Mouse (Mus musculus) c-Kit-positive CD71-positive TER-119-negative erythroid progenitor cells, embryonic 14.5 days (primary cell): Measurements from ENCODE around the gene Hoxd3.

Source experiments
- DNase-seq: peaks from one replicate; pipeline ENCODE4 v3.0.0-alpha.2; 2013; ENCODE audit warnings: low read depth

Gene Hoxd3

DNA sequence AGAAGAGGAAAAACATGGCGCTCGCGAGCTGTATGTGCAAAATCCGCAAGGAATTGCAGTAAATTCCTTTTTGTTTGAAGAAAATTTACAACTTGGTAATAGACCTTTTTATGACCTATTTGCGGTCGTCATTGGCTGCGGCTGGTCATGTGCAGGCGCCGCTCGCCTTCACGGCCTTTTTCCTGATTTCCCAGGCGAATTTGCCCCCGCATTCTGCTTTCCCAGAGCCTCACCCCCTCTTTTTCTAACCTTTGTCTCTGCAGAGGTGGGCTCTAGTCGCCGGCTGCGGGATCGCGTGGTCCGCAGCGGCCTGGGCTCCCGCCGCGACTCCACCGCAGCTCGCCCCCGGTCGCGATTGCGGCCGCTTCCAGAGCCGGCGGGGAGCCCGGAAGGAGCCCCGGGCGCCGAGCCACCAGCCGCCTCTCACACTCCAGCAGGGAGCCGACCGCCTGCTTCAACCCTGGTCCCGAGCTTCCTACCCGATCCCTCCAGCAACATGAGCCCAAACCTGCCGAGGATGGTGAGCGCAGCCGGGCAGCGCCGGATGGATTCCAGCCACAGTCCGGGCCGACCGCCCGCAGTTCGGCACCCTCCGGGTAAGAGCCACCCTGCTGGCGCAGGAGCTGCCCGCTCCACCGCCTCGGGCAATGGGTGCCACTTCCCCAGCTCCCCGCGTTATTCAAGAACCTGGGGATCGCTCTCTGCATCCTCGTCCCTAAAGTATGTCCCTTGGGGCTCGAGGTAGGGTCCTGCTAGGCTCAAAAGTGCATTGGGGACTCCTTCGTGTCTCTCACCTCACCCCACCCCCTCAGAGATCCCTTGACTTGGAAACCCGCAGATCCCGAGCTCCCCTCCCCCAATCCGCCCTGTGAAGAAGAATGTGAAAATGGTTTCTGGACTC, at the start of gene Hoxd3, which contains the start of gene Hoxd4:
Gene Hoxd3, plus strand, starts transcription at position 207 of the 901 bp plus-strand sequence.
Gene Hoxd4, plus strand, starts transcription at position 209 of the 901 bp plus-strand sequence.
- no peak for DNase-seq

DNA sequence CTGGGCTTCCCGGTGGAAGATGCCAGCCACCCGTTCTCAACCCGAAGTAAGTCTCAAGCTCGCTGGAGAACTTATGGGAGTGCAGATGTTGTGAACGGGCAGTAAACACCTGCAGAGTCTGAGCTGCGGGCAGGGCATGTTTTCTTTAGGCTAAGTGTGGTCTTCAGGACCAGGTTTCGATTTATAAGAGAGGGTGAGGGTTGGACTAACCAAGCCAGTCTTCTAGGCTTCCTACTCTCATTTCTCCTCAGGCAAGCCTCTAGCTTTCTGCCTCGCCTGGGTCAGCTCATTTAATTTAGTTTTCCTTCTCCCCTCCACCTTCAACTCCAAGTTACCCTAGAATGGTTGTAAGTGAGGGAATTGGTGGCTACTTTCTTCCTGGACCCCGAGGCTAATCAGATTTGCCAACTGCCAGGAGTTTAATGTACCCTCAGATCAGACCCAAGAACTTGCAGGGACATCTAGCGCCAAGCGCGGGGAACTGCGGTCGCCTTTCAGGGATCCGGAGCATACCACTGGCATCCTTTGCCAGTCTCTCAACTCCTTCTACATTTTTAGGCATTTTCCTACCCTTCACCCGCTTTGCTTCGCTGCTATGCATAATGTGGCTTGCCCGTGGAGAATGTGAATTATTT, 48.3 kb upstream of the Hoxd3 start:
- no peak for DNase-seq

DNA sequence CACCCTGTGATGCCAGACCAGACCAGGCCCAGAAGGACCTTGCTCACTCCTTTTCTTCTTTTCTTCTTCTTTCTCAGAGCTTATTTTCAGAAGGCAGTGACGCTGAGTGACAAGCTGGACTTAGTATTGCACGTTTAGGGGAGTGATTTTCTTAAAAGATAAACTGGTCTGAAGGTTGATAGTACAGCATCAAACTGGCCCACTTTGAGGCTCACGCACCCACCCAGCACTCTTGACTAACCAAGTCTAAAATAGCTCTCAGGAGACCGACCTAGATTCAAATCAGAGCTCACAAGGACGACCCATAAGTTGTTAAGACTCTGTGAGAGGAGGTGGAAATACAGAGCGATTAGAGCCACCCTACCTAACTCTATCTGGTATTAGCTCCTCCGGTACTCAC, 45.3 kb upstream of the Hoxd3 start:
- DNase-seq: no peak

DNA sequence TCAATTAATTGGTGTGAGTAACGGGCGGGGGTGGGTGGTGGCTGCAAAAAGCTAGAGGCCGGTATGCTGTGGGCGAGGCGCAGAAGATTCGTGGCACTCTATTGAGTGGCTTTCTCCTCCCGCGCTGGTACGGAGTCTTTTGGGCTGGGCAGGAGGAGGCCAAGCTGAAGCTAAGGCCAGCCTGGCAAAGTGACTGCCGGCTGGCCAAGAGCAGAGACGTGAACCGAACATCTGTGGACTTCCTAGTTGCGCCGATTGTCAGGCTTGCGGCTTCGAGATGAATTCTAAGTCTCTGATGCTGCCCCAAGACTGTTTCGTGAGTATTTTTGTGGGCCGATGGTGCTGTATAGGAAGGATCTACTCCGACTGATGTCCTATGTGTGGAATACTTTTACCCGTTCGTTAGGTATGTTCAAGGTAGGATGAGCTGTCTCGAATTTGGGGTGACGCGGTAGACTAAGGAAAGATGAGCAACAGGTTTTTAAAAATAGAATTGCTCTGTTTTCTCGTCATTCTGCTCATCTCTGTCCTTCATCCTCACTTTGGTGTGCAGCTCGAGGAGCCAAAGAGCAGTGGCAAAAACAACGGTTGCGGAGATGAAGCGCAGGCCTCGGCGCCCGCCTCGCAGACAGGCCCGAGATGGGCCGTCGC, 44.4 kb upstream of the Hoxd3 start:
- DNase-seq: no peak

DNA sequence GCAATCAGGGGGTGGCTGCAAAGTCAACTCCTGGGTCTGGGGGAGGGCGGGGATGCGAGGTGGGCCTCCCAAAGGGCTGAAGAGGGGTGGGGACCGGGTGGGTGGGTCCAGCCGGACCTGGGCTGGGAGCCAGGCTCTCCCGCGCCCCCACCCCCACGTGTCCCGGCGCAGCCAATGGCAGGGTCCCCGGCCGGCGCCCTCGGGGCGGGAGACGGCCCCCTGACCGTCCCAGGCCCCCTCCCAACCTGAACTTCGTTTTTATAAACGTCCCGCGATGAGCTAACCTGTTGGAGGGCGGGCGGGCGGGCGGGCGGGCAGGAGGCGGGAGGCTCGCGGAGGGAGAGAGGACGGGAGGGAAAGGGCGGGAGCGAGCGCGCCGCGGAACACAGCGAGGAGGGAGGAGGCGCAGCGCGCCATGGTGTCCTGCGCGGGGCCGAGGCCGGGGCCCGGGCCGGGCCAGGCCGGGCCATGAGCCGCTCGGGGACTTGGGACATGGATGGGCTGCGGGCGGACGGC, 43.8 kb upstream of the Hoxd3 start, which contains the start of gene Hoxd13:
Gene Hoxd13, plus strand, starts transcription at position 469 of the 516 bp plus-strand sequence.
- no peak for DNase-seq

DNA sequence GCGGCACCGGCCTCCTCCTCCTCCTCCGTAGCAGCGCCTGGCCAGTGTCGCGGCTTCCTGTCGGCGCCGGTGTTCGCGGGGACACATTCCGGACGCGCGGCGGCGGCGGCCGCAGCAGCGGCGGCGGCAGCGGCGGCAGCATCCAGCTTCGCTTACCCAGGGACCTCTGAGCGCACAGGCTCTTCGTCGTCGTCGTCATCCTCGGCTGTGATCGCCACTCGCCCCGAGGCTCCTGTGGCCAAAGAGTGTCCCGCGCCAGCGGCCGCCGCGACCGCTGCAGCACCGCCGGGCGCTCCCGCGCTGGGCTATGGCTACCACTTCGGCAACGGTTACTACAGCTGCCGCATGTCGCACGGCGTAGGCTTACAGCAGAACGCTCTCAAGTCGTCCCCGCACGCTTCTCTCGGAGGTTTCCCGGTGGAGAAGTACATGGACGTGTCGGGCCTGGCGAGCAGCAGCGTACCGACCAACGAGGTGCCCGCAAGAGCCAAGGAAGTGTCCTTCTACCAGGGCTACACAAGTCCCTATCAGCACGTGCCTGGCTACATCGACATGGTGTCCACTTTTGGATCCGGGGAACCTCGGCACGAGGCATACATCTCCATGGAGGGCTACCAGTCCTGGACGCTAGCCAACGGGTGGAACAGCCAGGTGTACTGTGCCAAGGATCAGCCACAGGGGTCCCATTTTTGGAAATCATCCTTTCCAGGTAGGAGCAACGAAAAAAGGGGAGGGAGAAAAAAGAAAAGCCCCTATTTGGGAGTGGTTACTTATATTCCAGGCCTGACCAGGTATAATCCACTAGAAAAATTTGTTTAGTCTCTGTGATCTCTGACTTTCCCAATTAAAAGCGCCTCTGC, 43.1 kb upstream of the Hoxd3 start:
- no peak for DNase-seq

DNA sequence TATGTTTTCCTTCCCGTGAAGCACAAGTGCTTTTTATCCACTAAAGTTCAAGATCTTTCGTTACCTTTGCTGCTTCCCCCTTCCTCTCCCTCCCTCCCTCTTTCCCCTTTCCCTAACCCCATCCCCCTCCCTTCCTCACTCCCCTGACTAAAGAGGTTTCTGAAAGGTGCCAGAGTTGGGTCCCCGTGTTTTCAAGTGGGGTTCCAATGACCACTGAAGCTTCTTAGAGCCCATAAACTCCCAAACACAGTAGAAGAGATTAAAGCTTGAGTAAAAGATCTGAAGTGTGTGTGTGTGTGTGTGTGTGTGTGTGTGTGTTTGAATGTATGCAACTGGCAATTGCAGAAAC, 42.5 kb upstream of the Hoxd3 start:
- DNase-seq: no peak

DNA sequence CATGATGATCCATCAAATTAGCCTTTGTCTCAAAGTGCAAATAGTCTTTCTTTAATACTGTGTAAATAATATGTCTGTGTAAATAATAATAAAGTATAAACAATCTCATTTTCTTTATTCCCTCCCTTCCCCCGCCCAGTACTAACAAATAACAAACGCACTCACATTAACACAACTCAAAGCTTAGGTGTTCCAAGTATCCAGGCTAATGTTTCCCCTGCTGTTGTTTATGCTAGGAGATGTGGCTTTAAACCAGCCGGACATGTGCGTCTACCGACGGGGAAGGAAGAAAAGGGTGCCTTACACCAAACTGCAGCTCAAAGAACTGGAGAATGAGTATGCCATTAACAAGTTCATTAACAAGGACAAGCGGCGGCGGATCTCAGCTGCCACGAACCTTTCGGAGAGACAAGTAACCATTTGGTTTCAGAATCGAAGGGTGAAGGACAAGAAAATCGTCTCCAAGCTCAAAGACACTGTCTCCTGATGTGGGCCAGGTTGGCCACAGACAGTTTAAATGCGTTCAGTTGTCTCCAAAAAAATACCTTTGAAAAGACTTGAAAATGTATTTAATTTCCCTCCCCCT, 42.0 kb upstream of the Hoxd3 start:
- DNase-seq: no peak

DNA sequence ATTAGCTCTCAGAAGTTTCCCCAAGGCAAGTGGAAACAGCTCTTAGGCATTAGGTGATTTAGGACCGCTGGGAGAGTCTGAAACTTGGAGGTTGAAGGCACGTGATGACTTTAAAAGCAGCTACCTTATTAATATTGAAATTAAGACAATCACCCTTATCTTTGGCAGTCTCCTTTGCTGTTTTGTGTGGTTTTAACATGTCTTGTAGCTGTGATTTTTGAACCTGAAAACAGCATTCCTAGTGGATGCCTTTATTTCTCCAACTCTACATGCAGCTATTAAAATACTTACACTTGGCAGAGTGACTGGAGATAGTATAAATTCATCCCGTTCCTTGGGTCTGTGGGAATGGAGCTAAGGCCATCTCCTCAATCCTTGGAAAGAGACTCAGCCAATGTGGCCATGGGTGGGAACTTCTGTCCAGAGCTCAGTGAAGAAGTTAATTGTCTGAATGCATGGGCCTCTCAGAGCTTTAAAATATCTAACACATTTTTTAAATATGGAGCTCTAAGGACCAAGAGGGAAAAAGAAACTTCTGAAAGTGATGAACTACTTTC, 41.0 kb upstream of the Hoxd3 start:
- no peak for DNase-seq

DNA sequence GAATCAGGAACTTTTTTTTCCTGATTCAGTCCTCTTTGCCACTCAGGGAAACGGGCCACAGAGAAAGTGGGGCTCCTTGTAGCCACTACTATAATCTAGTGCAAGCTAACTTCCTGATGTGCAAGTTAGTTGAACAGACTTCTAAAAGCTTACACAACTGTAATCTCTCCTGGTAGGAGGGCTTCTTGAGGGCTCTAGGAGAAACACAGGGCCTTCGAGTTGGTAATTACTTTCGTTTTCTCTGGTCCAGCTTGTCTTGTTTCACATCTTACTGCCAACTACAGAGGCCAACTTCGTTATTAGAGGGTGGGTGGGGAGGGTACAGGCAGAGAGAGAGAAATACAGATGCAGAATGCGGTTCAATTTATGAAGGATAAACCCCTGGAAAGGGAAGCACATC, 39.9 kb upstream of the Hoxd3 start:
- no peak for DNase-seq

DNA sequence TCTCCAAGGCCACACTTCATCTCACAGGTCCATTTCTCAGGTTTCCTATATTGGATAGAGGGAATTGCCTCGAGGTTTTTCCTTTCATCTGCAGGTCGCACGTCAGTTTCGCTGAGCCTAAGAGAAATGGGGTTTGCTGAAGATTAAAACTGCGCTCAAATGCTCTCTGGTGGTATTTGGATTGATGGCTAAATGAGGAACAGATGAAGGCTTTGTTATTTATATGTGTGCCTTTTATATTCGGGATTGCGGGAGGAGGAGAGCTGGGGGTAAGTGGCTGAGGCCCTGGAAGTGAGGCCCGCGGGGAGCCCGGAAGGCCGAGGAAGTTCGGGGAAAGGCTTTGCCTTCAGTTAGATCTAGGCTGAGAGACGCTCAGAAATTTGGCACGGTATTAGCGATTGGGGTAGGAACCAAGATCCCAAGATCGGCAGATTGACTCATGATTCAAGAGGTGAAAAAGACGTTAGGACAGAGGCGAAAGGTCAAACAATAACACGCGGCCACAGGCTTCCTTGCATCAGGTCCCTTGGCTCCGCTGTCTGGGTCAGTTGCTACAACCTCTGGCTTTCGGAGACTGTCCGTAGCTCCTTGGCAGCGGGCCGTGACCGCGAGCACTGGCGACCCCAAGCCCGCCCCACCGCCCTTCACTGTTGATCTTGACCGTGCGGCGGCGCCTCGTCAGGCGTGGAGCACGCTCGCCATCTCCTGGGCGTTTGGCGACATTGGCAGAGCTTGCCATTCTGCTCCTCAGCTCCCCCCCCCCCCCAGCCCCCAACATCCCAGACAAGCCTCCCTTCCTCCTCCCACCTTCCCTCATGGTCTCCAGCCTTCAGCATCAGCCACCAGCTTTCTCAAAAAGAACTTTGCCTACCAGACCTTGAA, 39.0 kb upstream of the Hoxd3 start:
- no peak for DNase-seq

DNA sequence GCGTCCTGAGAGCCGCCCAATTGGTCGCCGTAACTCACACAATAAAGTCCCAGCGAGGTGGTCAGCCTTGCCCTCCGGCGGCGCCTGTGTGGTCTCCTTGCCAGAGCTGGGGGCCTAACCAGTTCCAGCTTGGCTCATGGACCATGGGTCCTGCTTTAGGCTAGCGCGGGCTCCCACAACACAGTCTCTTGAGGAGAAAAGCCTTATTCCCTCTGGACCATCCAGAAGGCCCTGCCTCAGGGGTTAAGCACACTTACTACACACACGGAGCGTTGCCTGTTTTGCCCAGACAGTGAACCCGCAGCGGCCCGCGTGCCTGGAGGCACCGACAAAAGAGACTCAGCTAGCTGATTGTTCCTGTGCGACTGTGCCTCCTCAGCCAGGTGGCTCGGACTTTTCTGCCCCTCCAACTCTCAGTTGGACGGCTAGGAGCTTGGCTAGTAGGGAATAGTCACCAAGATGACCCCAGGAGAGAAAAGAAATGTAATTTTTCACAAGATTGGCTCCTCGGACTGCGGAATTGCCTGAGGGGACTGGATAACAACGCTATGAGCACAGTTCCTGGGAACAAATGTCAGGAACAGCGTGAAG, 37.8 kb upstream of the Hoxd3 start:
- DNase-seq: no peak

DNA sequence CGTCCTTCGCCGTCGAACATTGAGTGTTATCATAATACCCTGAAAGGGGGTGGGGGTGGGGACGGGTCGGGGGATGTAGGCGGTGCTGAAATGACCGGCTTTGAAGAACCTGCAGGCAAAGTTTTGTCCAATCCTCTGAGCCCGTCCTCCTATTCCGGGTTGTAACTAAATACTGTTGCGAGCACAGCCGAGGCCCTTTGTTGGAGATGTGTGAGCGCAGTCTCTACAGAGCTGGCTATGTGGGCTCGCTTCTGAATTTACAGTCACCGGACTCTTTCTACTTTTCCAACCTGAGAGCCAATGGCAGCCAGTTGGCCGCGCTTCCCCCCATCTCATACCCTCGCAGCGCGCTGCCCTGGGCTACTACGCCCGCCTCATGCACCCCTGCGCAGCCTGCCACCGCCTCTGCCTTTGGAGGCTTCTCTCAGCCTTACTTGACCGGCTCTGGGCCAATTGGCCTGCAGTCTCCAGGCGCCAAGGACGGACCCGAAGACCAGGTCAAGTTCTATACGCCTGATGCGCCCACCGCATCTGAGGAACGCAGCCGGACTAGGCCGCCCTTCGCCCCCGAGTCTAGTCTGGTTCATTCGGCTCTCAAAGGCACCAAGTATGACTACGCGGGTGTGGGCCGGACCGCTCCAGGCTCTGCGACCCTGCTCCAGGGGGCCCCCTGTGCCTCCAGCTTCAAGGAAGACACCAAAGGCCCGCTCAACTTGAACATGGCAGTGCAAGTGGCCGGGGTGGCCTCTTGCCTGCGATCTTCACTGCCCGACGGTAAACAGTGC, 36.7 kb upstream of the Hoxd3 start, which contains the start of gene Hoxd12:
Gene Hoxd12, plus strand, starts transcription at position 133 of the 785 bp plus-strand sequence.
- DNase-seq: no peak

DNA sequence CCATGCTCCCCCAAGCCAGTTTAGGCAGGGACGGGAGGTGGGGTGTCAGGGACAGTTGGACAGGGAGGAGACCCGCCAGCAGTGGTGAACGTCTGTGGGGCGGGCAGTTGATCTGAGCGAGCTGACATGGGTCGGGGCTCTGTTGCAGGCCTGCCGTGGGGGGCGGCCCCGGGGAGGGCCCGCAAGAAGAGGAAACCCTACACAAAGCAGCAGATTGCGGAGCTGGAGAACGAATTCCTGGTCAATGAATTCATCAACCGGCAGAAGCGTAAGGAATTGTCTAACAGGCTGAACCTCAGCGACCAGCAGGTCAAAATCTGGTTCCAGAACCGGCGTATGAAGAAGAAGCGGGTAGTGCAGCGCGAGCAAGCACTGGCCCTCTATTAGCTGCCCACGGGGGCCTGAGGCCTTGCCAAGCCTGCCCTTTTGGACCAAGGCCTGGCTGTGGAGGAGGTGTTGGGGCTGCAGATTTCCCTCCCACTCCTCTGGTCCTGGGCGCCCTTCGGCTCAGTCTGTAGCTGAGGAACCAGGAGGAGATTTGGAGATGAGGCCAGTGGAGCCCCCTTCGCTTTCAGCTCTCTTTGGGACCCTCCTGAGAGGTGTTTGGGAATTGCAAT, 36.0 kb upstream of the Hoxd3 start:
- DNase-seq: no peak

DNA sequence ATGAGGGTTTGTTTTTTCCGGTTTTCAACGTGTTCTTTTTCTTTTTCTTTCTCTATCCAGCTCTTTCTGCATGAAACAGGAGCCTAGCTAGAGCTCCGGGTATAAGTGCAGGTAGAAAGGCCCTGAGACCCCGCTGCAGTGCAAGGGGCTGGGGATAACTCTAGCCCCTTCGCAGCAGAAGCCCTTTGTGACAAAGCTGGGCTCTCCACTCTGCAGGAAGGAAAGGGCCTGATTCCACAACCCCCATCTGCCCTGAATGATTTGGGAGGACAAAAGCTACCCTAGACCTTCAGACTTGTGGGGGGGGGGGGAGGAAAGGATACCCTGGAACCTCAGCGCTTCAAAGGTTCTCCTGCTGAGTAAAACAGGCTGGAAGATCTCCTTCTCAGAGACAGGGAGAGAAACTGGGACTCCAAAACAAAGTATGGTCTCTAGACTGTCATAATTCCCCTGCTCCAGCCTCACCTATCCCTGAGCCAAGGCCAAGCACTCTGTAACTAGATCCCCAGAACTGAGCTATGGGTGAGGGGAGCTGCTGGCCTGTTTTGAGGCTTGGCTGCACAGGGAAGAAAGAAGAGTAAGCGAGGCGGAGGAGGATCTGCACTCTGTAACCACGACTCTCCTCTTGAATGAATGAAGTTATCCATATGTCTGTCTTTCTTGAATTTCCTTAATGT, 35.2 kb upstream of the Hoxd3 start:
- no peak for DNase-seq

DNA sequence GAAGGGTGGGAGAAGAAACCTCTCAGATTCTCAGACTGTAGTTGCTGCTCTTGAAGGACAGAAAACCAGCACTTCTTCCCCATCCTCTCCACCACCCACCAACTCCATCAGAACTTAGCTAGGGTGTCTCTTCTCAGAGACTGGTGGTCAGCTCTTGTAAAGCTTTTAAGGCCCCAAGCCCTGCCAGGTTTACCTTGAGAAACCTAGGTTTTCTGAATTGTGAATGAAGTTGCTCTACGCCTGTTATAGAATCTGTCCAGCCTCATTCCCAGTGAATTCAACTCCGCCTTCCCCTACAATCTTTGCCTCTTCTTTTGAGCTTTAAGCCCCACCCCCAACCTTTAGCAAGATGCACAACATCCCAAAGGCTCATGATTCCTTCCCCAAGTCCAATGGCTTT, 34.6 kb upstream of the Hoxd3 start:
- no peak for DNase-seq

DNA sequence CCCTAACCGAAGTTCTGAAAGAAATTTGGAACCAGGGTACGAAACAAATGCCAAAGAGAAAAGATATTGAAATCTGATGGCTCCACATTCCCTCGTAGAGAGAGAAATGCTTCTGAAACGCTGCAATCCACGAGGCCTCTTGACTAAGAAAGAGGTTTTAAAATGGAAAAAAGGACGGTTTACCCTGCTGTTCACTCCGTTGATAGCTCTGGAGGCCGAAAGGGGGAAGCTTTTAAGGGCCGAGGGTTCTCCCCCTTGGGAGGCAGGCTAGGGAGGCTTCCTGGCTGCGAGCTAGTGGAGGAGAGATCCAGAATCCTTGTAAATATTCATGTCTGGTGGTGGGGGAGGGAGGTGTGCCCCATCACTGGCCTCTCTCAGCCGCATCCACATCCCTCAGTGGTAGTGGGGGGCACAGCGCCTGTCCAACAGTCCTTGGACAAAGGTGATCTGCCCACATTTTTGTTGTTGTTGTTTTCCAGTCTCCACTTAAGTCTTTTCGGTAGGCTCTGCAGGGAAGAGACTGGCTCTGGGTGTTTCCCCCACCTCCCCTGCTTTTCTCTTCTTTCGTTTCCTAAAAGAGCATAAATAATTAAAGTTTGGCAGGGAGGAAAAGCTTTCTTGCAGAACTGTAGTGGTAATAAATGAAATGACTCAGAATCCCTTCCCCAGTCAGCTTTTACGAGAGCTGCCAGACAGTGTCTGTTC, 32.7 kb upstream of the Hoxd3 start, which contains the start of gene Hoxd11:
Gene Hoxd11, plus strand, starts transcription at position 667 of the 705 bp plus-strand sequence.
- no peak for DNase-seq
